Mouse (Mus musculus): ENCODE data around the gene Rbm19. TPM values are rescaled to one million over a fixed set of nuclear protein-coding genes. Genes with fewer than 3 reads are reported as not detected.

Rbm19 gene
- total RNA-seq, 2 experiments from 2014 or later = 18.2 to 18.7 TPM

DNA sequence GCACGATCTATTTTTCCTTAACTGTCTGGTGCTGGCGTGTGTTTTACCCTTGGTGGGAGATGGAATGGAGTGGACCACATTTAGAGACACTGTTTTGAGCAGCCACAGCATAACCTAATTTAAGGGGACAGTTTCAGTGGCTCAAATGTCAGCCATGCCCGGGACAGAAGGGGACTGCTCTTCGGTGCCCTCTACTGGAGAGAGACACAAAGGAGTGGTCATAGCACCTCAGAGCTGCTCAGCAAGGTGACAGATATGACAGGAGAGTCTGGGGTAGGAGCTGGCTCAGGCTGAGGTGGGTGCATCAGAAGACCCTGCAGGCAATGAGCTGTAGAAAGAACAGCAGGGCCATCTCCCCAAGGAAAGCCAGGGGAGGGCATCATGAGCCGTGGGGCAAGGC lies 15.3 kb downstream of the Rbm19 start:
- peak in 1 of 2 experiments; percentile 28 for DNase-seq (ENCODE audit: extremely low spot score in 1 of 2, low spot score in 1 of 2)

DNA sequence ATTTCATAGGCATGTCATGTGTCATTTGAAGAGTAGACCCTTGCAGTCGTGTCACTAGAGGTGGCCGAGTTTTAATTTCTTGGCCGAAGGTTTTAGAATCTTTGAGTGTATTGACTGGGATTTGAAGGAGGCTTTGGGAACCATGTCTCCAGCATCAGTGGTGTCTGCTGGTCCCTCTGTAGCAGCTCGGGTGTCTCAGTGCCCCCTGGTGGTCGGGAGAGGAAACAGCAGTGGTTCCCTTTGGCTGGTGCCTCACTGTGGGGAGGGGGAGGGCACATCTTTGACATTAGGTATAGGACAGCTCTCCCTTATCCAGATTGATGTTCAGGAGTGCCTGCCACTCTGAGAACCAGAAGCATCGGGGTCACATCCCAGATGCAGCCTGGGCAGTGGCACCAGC lies 17.7 kb downstream of the Rbm19 start:
- peak; percentile 37 to 63 for DNase-seq (ENCODE audit: extremely low spot score in 1 of 2, low spot score in 1 of 2)

DNA sequence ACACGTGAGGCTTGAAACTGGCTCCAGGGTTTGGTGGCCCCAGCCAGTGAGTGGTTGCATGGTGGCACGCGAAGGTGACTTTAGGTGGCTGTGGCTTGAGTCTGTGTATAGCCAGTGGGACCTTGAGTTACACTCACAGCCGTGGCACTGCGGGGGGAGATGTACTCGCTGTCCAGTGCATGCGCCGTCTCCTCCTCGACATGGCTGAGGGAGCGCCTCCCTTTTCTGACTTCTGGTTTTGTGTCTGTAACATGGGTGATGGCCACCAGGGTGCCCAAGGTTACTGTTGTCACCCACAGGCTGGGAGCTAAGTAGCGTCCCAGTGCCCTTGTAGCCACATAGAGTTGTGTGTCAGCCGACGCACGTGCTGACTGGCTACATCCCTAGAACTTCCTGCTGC lies 19.1 kb downstream of the Rbm19 start:
- no peak for DNase-seq (ENCODE audit: extremely low spot score in 1 of 2, low spot score in 1 of 2)

DNA sequence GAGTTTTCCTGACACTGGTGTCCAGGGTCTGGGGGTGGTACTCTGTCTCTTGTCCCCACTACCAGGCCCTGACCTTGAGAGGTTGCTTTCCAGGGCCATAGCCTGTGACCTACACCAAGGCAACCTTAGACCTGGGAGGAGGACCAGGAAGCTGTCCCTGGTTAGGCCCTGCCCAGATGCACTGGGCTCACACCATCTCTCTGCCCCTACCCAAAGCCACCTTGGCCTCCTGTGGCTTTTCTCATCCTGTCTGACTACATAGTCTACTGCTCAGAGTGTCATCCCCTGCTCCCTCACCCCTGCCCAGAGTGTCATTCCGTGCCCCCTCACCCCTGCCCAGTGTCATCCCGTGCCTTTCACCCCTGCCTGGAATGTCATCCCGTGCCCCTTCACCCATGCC lies 19.6 kb downstream of the Rbm19 start:
- DNase-seq (ENCODE audit: extremely low spot score in 1 of 2, low spot score in 1 of 2) = no peak

DNA sequence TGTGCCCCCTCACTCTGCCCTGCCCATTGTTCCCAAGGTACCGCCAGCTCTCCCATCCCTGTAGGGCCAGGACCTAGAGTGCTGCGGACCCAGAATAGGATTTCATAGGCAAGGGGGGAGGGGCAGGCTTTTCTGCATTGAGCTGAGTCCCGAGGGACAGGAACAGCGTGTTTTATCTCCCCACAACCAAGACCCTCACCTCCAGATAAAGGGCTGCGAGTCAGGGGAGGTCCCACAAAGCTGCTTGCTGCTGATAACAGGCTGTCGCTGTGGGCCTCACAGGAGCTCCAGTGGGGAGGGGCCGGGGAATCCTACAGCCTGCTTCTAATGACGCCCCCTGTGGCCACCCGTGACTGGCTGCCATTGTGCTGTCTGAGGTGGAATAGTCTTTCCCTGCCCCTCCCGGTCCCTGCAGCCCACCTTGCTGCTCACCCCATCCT lies 20.0 kb downstream of the Rbm19 start:
- no peak for DNase-seq (ENCODE audit: extremely low spot score in 1 of 2, low spot score in 1 of 2)

DNA sequence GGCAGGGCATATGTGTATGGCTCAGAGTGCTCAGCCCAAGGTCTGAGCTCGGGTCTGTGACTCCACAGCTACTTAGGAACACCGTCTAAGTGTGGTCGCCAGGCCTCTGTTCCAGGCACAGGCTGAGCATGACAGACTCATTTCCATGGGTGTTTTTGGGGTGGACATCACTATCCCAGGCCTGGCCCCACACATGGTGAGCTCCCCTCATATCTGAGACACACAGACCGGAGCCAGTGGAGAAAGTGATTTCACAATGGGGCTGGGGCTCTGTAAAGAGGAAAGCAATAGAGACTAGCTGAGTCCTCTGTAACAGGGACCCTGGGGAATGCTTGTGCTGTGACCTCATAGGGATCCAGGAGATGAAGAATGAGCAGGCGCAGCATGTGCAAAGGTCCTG lies 20.8 kb downstream of the Rbm19 start:
- DNase-seq (ENCODE audit: extremely low spot score in 1 of 2, low spot score in 1 of 2) = no peak

DNA sequence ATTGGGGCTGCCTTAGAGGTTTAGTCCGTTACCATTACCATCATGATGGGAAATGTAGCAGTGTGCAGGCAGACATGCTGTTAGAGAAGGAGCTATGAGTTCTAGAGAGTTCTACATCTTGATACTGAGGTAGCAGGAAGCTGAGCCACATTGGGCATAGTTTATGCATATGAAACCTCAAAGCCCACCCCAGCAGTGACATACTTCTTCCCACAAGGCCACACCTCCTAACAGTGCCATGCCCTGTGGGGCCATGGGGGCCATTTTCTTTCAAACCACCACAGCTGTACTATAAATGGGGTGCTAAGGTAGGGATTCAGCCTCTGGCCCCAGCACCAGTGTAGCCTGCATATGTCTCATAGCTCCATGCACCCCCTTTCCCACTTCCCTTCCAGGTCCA lies 21.6 kb downstream of the Rbm19 start:
- no peak for DNase-seq (ENCODE audit: extremely low spot score in 1 of 2, low spot score in 1 of 2)

DNA sequence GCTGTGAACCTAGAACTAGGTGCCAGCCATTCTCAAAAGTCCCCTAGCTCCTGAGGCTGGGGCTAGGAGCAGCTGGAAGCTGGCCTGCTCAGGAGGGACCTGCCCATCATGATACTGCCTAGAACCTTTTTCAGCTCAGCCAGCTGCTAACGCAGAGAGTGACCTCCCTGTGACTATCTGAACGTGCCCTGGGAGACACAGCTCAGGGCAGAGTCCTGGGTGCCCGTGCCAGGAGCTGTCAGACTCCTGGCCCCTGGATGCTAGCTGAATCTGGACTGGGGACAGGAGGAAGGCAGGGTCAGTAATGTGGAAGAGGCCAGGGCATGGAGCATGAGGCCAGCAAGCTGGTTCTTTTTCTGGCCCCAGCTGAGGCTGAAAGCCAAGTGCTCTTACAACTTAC lies 22.1 kb downstream of the Rbm19 start:
- no peak for DNase-seq (ENCODE audit: extremely low spot score in 1 of 2, low spot score in 1 of 2)

DNA sequence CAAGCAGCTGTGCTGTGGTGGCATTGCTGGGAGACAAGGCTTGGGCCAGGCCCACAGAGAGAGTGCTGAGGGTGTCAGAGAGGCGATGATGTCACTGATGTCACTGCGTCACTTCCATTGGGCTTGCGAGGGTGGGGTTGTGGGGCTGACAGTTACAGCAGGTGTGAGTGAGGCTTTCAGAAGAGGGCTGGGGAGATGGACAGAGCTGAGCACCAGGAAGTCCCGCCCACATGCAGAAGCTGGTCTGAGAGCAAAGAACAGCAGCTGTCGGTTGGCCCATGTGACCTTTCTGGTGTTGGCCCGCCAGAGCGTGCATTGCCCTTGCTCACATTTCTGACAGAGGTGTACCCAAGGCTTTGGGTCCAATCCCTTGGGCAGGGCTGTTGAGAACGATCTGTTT lies 23.0 kb downstream of the Rbm19 start:
- DNase-seq (ENCODE audit: extremely low spot score in 1 of 2, low spot score in 1 of 2) = no peak

DNA sequence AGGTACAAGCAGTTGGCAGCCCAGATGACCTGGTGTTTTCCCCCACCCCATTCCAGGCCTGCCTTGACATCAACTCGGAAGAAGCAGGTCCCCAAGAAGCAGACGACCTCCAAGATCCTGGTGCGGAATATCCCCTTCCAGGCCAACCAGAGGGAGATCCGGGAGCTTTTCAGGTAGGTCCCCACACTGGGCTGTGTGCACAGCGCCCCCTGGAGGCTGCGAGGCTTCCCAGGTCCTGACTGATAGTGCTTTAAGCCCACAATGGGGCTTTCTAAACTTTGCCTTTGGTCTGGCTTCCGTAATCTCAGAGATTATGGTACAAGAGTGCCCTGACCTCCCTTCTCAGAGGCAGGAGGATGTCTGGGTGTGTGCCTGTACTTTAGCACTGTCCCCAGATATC lies 27.7 kb downstream of the Rbm19 start:
- DNase-seq (ENCODE audit: extremely low spot score in 1 of 2, low spot score in 1 of 2) = peak in 1 of 2 experiments; percentile 42

DNA sequence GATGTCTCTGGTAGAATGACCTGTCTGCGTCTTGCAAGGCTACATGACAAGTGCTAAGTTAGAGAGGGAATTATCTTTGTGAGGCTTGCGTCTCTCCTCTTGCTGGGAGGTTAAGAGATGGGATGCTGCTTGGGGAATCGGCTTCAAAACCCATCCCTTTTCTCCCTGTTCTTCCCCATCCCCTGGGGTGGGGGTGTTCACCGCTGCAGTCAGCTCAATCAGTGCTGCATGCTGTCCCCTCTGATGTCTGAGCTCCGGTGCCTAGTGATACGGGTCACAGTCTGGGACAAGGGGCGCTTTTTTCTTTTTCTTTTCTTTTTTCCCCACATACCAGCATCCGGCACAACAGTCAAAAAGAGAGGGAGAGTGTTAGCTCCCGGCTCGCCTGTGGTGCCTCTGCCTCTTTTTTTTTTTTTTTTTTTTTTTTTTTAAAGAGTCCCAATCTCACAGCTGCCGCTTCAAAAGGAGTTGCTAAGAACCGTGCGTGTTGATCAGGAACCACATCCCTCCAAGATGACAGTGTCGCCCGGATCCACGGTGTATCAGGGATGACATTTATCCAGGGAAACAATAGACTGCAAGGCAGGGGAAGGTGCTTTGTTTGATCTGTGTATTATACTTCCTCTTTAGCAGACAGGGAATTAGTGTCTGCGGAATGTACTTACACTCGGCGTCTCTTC lies 29.2 kb downstream of the Rbm19 start:
- DNase-seq (ENCODE audit: extremely low spot score in 1 of 2, low spot score in 1 of 2) = no peak

DNA sequence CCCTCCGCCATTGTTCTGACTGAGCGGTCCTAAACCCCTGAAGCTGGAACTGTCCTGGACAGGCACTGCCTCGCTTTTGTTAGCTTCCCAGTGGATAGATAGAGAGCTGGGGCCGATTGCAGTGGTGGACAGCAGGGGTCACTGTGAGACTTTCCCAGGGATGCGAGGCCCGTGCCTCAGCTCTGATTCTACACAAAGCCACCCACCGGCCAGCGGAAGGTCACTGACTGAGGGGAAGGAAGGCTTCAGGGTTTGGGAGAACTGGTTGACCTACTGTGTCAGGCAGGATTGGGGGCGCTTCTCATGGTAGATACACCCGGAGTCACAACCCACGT lies 29.8 kb downstream of the Rbm19 start:
- DNase-seq (ENCODE audit: extremely low spot score in 1 of 2, low spot score in 1 of 2) = peak; percentile 40 to 70

DNA sequence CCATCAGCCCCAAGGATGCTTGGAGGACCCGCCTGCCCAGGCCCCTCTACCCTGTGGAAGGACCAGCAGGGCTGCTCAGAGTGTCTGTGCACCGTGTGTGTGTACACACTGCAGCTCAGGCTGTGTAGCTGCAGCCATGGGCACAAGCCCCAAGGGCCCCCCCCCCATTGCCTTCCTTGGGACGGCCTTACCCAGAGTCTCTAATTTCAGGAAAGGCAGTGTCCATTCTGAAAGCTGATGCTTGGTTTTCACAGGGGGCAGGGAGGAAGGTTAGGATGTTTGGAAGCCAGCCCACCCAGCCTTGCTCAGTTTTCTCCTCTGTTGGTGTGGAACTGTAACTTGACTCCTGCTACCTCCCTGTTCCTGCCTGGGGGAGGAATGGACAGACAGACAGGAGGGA lies 30.6 kb downstream of the Rbm19 start:
- no peak for DNase-seq (ENCODE audit: extremely low spot score in 1 of 2, low spot score in 1 of 2)

DNA sequence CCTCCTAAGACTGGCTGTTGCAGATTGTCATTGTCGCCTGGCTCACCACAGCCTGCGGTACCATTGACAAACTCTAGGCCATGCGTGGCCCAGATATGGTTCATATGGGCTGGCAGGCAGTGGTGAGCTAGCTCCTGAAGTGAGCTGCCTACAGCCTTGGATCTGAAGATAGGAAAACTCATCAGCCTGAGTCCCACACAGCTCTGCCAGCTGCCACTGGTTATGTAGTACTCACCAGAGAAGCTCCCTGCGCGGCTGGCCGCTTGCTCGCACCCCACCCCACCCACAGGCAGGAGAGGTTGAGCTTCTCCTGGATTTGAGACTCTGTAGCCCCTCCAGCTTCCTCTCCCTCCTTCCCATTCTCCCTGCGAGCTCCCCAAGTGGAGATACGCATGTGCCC lies 32.0 kb downstream of the Rbm19 start:
- no peak for DNase-seq (ENCODE audit: extremely low spot score in 1 of 2, low spot score in 1 of 2)

DNA sequence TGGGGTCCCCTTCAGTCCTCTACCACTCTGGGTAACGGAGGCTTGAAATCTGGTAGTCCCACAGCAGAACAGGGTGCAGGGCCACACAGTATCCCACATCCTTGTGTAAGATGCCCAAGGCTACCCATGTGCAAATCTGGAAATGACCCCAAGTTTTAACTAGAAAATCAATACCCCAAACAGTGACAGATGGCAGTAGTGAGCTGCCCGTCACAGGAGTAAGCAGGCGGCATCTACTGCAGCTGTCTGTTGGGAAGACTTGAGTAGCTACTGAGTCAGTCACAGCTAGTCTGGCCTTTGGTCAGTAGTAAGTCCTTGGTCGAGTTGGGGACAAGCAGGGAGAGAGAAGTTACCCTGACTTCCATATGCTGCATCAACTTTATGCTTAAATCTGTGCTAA lies 34.9 kb downstream of the Rbm19 start:
- DNase-seq (ENCODE audit: extremely low spot score in 1 of 2, low spot score in 1 of 2) = no peak

DNA sequence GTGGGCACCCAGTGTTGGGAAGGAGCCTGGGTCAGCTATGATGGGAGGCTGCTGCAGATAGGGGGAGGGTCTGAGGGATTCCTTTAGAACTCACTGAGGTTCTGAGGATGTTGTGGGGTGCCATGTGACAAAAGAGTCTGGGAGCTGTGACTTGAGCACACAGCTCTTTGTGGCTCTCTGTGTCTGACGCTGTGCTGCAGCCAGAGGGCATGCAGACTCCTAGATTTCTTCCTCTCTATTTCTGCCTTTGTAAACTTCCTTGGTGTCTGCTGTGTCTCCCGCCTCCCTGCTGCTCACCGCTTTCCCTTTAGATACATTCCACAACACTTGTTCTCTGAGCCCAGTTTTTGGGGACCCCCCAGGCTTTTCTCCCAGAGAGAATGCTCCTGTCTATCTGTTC lies 36.9 kb downstream of the Rbm19 start:
- DNase-seq (ENCODE audit: extremely low spot score in 1 of 2, low spot score in 1 of 2) = no peak

DNA sequence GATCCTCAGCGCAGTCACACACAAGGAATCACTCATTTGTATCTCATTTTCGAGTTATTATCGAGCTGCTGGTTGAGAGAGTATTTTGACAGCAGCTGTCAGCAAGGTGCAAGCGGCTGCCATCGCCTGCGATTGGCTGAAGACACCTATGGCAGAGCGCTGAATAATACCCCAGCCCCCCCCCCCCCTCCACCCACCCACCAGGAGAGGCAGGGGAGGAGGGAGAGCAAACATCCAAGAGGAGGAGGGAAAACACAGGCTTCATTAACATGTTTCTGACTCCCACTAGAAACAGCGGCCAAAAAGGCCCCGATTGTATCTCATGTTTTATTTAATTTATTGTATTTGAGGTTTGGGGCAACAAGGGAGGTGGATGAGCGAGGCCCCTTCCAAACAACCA lies 39.4 kb downstream of the Rbm19 start:
- no peak for DNase-seq (ENCODE audit: extremely low spot score in 1 of 2, low spot score in 1 of 2)

DNA sequence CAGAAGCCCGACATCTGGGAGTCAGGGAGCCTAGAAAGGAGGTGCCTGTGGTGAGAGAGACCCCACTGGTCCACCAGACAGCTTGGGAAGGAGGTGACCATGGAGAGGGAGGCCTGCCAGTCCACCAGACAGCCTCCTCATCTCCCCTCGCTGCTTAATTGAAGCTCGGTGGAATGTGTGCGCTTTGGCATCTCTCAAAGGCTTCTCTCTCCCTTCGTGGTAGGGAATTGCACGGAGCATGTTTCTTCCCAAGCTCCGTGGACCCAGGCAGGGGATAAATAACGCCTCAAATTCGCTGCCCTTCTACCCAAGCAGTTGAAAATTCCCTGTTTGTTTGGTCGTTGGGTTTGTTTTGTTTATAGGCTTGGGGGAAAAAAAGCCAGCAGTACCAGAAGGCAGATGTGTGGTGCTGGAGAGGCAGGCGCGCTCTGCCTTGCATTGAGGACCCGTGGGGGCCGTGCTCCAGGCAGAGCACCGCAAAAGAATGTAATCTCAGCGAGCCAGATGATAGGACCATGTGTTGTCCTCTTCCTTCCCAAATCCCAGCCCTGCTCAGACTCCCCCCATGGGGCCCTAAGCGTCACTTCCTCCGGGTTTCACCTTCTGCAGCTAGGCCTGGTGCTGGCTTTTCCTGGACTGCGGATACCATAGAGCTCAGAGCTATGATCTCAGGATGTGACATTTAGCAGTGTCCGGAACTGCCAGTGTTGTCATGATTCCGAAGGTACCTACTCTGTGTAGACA lies 40.1 kb downstream of the Rbm19 start:
- DNase-seq (ENCODE audit: extremely low spot score in 1 of 2, low spot score in 1 of 2) = no peak

DNA sequence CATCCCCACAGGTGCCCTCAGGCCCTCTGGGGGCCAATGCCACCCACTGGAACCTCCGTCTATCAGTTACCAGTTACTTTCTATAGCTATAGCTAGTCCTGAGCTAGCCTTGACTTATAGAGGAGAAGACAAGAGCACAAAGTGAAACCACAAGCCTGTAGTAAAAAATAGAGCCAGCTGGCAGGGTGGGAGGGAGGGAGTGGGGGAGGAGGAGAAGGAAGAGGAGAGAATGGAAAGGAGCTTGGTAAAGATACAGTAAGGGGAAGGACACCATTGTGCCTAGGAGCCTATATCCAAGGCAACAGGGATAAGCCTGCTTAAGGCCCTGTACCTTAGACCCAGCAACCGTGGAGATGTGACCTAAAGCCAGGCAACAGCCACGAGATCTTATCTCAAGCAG lies 40.9 kb downstream of the Rbm19 start:
- no peak for DNase-seq (ENCODE audit: extremely low spot score in 1 of 2, low spot score in 1 of 2)

DNA sequence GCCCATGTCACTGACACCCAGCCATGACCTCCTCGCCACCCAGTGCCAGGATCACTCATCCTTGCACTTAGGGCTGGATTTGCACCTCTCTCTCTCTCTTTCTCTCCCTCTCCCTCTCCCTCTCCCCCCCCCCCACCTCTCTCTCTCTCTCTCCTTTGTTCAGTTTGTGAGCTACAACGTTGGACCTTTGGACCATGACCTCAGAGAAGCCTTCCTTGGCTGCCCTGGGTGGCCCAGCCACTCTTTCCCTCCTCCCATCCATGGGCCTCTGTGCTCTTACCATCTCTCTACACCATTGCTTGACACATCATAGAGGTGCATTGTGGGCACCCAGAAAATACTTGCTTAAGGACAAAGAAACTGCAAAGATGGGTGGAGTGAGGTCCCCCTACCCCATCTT lies 42.2 kb downstream of the Rbm19 start:
- DNase-seq (ENCODE audit: extremely low spot score in 1 of 2, low spot score in 1 of 2) = no peak

DNA sequence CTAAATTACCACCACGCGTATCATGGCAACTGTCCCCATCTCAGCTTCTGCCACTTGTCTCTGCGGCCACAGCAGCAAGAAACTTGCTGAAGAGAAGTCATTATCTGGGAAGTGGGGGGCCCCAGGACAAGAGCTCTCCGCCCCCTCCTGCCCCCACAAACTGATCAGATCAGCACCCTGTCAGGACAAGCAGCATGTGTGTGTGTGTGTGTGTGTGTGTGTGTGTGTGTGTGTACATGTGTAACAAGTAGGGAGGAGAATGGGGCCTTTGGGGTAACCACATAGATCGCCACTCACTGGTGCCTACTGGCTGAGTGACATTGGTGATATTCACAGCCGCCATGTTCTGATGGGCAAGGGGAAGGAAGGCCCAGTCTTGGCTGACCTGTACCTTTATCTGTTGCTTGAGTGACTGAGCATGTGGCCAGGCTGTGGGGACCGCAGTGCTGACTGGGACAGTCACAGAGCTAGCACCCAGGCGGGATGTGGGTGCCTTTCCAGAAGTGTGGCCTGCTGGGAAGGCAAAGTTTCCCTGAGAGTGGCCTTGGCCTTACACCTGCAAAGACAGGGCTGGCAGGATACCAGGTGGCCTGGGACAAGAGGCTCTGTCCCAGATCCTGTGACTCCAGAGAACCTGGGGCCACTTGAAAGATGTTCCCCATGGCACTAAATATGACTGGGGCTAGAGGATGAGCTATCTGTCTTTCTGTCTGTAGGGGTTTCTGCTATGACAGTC lies 44.8 kb downstream of the Rbm19 start:
- no peak for DNase-seq (ENCODE audit: extremely low spot score in 1 of 2, low spot score in 1 of 2)

DNA sequence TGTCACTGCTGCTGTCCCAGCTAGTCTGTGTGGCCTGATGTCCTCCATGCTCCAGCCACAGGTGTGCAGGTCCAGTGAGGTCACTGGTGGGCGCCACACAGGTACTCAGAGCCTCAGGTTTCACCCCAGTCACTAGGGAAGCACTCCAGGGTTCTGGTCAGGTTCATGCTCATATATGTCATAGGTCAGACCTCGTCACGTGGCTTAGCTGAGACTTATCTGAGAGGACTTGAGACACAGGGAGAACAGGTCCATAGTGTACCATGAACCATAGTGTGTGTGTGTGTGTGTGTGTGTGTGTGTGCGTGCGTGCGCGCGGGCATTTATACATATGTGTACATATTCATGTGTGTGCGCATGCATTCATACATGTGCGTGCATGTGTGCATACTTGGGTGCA lies 46.4 kb downstream of the Rbm19 start:
- DNase-seq (ENCODE audit: extremely low spot score in 1 of 2, low spot score in 1 of 2) = no peak

Measured in layer of hippocampus, postnatal 25 days (tissue).